Mouse (Mus musculus) embryonic facial prominence, embryonic 15.5 days (tissue): ENCODE data around the gene Zdhhc21. TPM values are rescaled to one million over a fixed set of nuclear protein-coding genes. Genes with fewer than 3 reads are reported as not detected.

ENCODE experiments used
- ATAC-seq: fragments of 200-750 bp; cut with Nextera tagmentation; 2 replicates; pipeline ENCODE4 v1.8.0; 2017; ENCODE audit warnings: low read depth, moderate TSS enrichment; ENCODE audit not compliant: insufficient number of reproducible peaks, low FRiP score, low TSS enrichment
- H3K27ac ChIP-seq: fragments of 300-500 bp; sonication (generic); replicated peaks from 2 replicates; pipeline ENCODE4 v1.5.1; 2015; ENCODE audit warnings: mild to moderate bottlenecking, inconsistent platforms
- H3K27me3 ChIP-seq: fragments of 300-500 bp; sonication (generic); 2 replicates; pipeline ENCODE4 v1.6.1; 2015; ENCODE audit warnings: inconsistent platforms
- H3K36me3 ChIP-seq: fragments of 300-500 bp; sonication (generic); 2 replicates; pipeline ENCODE4 v1.6.1; 2015; ENCODE audit warnings: mild to moderate bottlenecking, inconsistent platforms
- H3K4me1 ChIP-seq: fragments of 300-500 bp; sonication (generic); 2 replicates; pipeline ENCODE4 v1.6.1; 2015; ENCODE audit warnings: inconsistent platforms
- H3K4me2 ChIP-seq: fragments of 300-500 bp; sonication (generic); replicated peaks from 2 replicates; pipeline ENCODE4 v1.6.1; 2015; ENCODE audit warnings: mild to moderate bottlenecking, inconsistent platforms
- H3K4me3 ChIP-seq: fragments of 300-500 bp; sonication (generic); replicated peaks from 2 replicates; pipeline ENCODE4 v1.5.1; 2015; ENCODE audit warnings: mild to moderate bottlenecking, inconsistent platforms
- H3K9ac ChIP-seq: fragments of 300-500 bp; sonication (generic); 2 replicates; pipeline ENCODE4 v1.6.1; 2015; ENCODE audit warnings: inconsistent platforms
- H3K9me3 ChIP-seq: fragments of 300-500 bp; sonication (generic); replicated peaks from 2 replicates; pipeline ENCODE4 v1.6.1; 2016; ENCODE audit warnings: inconsistent platforms
- WGBS: fragments of 180-500 bp; shearing (Covaris S2); methylation state at CpG from one replicate; pipeline ENCODE4 v1.1.7; 2015; 5-methylcytosine and 5-hydroxymethylcytosine counted together
- polyA plus RNA-seq: library from polyadenylated mRNA; unstranded; fragments of >200 nt; fragmentation: Nextera tagmentation; extraction: Ambion mirVana; gene quantifications from 2 replicates; pipeline ENCODE4 v1.2.1, GENCODE M21; 2015

The Zdhhc21 gene
- polyA plus RNA-seq, 1 experiment from 2014 or later, result 15.2 TPM

DNA sequence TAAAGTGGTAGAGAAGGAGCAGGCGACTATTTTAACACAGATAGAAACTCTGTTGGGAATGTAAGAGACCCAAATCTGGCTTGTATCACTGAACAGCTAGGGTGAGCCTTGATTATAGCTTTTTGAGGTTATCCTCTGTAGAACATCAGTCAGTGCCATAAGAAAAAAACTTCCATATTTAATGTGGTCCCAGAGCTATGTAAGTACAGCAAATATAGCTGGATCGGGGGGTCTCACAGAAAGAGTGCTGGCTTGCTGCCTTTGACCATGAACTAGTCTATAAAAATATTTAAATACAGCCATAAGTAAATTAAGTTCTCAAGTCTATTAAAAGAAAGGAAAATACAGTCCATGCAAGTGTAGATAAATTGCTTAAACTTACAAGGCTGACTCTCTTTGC is 20.5 kb upstream of the Zdhhc21 start:
- Histone ChIP-seq H3K4me3 (no peak overlapping the region), H3K4me2 (no peak overlapping the region), H3K36me3 (no peaks in the 10 kb centered on the region), H3K9me3 (no peaks in the 10 kb centered on the region), H3K27ac (no peak overlapping the region), H3K27me3 (no peaks in the 10 kb centered on the region), H3K9ac (no peak overlapping the region), H3K4me1 (peaks cover 14% of the 10 kb centered on the region)
- WGBS, result 77% methylated on average over 2 of the region's 2 CpGs
- no peak for ATAC-seq

DNA sequence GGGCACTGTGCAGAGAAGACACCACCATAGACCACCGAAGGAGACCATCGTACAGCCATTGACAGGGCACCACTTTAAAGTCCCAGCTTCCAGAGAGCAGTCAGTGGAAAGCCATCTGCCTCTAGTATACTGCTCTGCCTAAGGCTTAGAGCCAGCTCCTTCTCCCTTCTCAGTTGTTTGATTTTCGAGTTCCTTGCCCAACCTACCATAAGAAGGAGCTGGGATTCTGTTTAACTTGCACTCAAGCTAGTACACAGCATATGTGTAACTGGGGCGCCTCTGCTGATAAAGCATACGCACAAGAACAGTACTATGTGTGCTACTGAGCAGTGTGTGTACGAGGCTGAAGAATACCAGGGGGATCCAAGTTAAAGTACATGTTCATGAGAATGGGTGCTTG is 19.4 kb upstream of the Zdhhc21 start:
- Histone ChIP-seq H3K4me1 (peaks cover 3% of the 10 kb centered on the region; the same call in 1 of the 2 replicates), H3K36me3 (no peaks in the 10 kb centered on the region), H3K4me2 (no peak overlapping the region), H3K27ac (no peak overlapping the region), H3K4me3 (no peak overlapping the region), H3K27me3 (no peaks in the 10 kb centered on the region), H3K9ac (no peak overlapping the region), H3K9me3 (no peaks in the 10 kb centered on the region)
- no peak for ATAC-seq
- WGBS, result 83% methylated on average over 6 of the region's 6 CpGs

- WGBS, result 83% methylated on average over 2 of the region's 2 CpGs
- Histone ChIP-seq H3K9me3 (no peaks in the 10 kb centered on the region), H3K4me3 (no peak overlapping the region), H3K9ac (no peak overlapping the region), H3K27me3 (no peaks in the 10 kb centered on the region), H3K4me2 (no peak overlapping the region), H3K4me1 (peaks cover 10% of the 10 kb centered on the region; the same call in 1 of the 2 replicates), H3K36me3 (no peaks in the 10 kb centered on the region), H3K27ac (no peak overlapping the region)
- no peak for ATAC-seq
Observed at GRCm38 (mm10) chr4:82876656-82877055, 16.9 kb upstream of the Zdhhc21 start.

DNA sequence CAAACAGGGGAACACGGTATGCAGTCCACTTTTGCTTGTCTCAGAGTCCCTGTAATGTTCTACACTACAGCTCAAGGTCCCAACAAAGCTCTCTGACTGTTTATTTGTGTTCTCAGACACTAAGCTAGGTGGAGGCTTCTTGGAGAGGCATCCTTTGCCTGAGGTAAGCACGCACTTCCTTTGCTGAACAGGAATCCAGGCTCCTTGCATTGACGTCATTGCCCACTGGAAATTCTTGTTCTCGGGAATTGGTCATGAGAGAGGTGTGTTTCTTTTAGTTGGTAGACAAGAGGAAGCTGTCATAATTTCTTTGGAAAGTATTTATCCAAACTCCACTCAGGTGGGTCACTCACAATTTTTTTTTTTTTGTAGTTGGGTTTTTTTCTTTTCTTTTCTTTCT is 15.8 kb upstream of the Zdhhc21 start:
- Histone ChIP-seq H3K27ac (no peak overlapping the region), H3K4me2 (no peak overlapping the region), H3K4me1 (peaks cover 10% of the 10 kb centered on the region; the same call in 1 of the 2 replicates), H3K9me3 (no peaks in the 10 kb centered on the region), H3K4me3 (no peak overlapping the region), H3K36me3 (no peaks in the 10 kb centered on the region), H3K27me3 (no peaks in the 10 kb centered on the region), H3K9ac (no peak overlapping the region)
- no peak for ATAC-seq
- 47% methylated on average over 4 of the region's 4 CpGs for WGBS

- no peak overlapping the region for H3K9ac ChIP-seq
- peaks cover 10% of the 10 kb centered on the region; the same call in 1 of the 2 replicates for H3K4me1 ChIP-seq
- H3K4me3 ChIP-seq, result no peak overlapping the region
- H3K27ac ChIP-seq, result no peak overlapping the region
- no peaks in the 10 kb centered on the region for H3K27me3 ChIP-seq
- ATAC-seq, result no peak
- no peaks in the 10 kb centered on the region for H3K36me3 ChIP-seq
- 57% methylated on average over 4 of the region's 4 CpGs for WGBS
- no peak overlapping the region for H3K4me2 ChIP-seq
- H3K9me3 ChIP-seq, result no peaks in the 10 kb centered on the region
Observed at GRCm38 (mm10) chr4:82874791-82875190, 15.0 kb upstream of the Zdhhc21 start.

DNA sequence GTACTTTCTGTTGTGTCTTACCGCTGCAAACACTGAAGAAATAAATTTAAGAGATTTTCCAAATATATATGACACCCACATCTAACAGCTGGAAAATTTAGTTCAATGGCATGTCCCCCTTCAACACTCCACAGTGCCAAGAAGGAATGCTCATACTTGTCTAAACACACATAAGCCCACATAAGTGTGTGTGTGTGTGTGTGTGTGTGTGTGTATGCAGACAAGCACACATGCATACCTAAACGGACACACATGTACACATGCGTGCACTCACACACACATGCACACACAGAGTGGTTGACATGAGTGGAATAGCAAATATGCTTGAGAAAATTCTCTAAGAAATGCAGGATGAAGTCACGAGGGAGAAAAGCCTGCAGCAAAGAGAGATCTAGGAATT is 12.8 kb upstream of the Zdhhc21 start:
- peaks cover 10% of the 10 kb centered on the region; the same call in 1 of the 2 replicates for H3K4me1 ChIP-seq
- H3K36me3 ChIP-seq, result no peaks in the 10 kb centered on the region
- no peaks in the 10 kb centered on the region for H3K27me3 ChIP-seq
- no peak overlapping the region for H3K27ac ChIP-seq
- no peak overlapping the region for H3K4me2 ChIP-seq
- WGBS, result 51% methylated on average over 4 of the region's 4 CpGs
- H3K9me3 ChIP-seq, result no peaks in the 10 kb centered on the region
- H3K9ac ChIP-seq, result no peak overlapping the region
- H3K4me3 ChIP-seq, result no peak overlapping the region
- ATAC-seq, result no peak

GRCm38 (mm10) chr4:82872121-82872520 is 12.4 kb upstream of the Zdhhc21 start:
- H3K27ac ChIP-seq, result no peak overlapping the region
- WGBS, result 41% methylated on average over 6 of the region's 6 CpGs
- no peak overlapping the region for H3K4me2 ChIP-seq
- no peak overlapping the region for H3K9ac ChIP-seq
- H3K27me3 ChIP-seq, result no peaks in the 10 kb centered on the region
- no peaks in the 10 kb centered on the region for H3K36me3 ChIP-seq
- no peak for ATAC-seq
- H3K4me1 ChIP-seq, result peaks cover 10% of the 10 kb centered on the region; the same call in 1 of the 2 replicates
- H3K4me3 ChIP-seq, result no peak overlapping the region
- no peaks in the 10 kb centered on the region for H3K9me3 ChIP-seq

DNA sequence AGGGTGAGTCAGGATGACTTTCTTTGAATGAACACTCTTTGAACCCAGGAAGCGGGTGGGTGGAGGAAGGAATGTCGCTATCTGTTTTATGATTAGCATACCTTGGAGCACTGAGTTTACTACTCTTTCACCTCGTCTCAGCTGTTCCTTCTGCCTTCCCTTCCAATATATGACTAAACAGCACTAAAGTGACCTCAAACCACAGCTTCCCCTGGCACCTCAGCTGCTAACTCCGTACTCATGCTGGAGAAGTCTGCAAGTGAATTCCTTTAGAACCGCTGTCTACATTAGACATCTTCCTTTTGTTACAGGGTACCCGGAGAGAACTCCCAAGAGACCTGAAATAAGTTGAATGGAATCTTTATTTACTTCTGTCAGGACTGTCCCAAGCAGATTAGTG is 11.2 kb upstream of the Zdhhc21 start:
- no peaks in the 10 kb centered on the region for H3K36me3 ChIP-seq
- no peak overlapping the region for H3K4me3 ChIP-seq
- H3K9me3 ChIP-seq, result no peaks in the 10 kb centered on the region
- H3K4me2 ChIP-seq, result no peak overlapping the region
- H3K27me3 ChIP-seq, result no peaks in the 10 kb centered on the region
- H3K4me1 ChIP-seq, result peaks cover 10% of the 10 kb centered on the region; the same call in 1 of the 2 replicates
- H3K9ac ChIP-seq, result no peak overlapping the region
- no peak overlapping the region for H3K27ac ChIP-seq
- no peak for ATAC-seq
- 71% methylated on average over 6 of the region's 6 CpGs for WGBS

GRCm38 (mm10) chr4:82867731-82868445 is 8.1 kb upstream of the Zdhhc21 start:
- Histone ChIP-seq H3K4me1 (peaks cover 5% of the 10 kb centered on the region; the same call in 1 of the 2 replicates), H3K4me2 (no peak overlapping the region), H3K9me3 (no peaks in the 10 kb centered on the region), H3K9ac (no peak overlapping the region), H3K27ac (no peak overlapping the region), H3K4me3 (no peak overlapping the region), H3K36me3 (no peaks in the 10 kb centered on the region), H3K27me3 (no peaks in the 10 kb centered on the region)
- no peak for ATAC-seq
- WGBS, result 80% methylated on average over 5 of the region's 5 CpGs

- Histone ChIP-seq H3K4me3 (no peak overlapping the region), H3K4me1 (no peaks in the 10 kb centered on the region; the same call in 1 of the 2 replicates), H3K27ac (no peak overlapping the region), H3K36me3 (no peaks in the 10 kb centered on the region), H3K27me3 (no peaks in the 10 kb centered on the region), H3K4me2 (no peak overlapping the region), H3K9ac (no peak overlapping the region), H3K9me3 (no peaks in the 10 kb centered on the region)
- WGBS, result 50% methylated on average over 4 of the region's 4 CpGs
- no peak for ATAC-seq
Observed at GRCm38 (mm10) chr4:82867111-82867510, 7.4 kb upstream of the Zdhhc21 start.

DNA sequence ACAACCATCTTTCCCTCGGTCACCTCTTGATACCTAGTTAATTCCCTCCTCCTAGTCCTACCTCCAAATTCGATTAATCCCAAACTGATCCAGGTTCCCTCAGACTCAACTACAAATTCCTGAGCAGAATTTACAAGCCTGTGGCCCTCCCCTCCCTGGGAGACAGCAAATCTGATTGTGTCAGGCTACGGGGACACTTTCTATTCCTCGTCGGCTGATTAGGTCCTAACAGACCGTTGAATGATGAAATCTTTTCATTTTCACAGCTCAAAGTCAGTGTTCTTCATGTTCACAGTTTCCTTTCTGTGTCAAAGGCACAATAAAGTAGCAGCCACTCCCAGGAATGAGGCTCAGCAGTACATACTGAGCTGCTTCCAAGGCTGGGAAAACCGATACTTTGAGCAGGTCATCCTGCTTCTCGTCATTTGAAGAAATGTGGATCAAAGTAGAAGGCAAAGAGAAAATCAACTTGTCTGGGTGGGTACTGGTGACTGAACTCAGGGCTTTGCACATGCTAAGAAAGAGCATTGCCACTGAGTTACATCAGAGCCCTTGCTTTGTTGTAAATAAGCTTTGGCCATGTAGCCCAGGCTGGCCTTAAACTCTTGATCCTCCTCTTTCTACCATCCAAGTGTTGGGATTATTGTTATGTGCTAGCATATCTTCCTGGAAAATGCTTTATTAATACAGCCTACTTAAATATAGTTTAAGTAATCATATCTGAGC is 5.4 kb upstream of the Zdhhc21 start:
- H3K27ac ChIP-seq, result no peak overlapping the region
- H3K36me3 ChIP-seq, result no peaks in the 10 kb centered on the region
- H3K4me2 ChIP-seq, result no peak overlapping the region
- no peaks in the 10 kb centered on the region for H3K9me3 ChIP-seq
- no peaks in the 10 kb centered on the region for H3K27me3 ChIP-seq
- 73% methylated on average over 8 of the region's 8 CpGs for WGBS
- H3K4me1 ChIP-seq, result no peaks in the 10 kb centered on the region
- no peak for ATAC-seq
- H3K4me3 ChIP-seq, result no peak overlapping the region
- no peak overlapping the region for H3K9ac ChIP-seq
